Mouse (Mus musculus) lung, adult 2 months (tissue): ENCODE results near the gene Grk1. TPM values are rescaled to one million over a fixed set of nuclear protein-coding genes. Genes with fewer than 3 reads are reported as not detected.

Experiments used
- DNase-seq: peaks from one replicate; pipeline ENCODE4 v3.0.0; 2022
- H3K4me1 ChIP-seq: fragments of 200-500 bp; 2 replicates; pipeline ENCODE4 v1.6.1; 2011; ENCODE audit warnings: low read length; ENCODE audit not compliant: control insufficient read depth, insufficient read depth
- H3K4me3 ChIP-seq: fragments of 200-500 bp; replicated peaks from 2 replicates; pipeline ENCODE3; 2011; ENCODE audit warnings: low read depth, mild to moderate bottlenecking, control low read depth, low read length; ENCODE audit errors: extremely low read depth
- CTCF ChIP-seq: fragments of 200-500 bp; IDR thresholded peaks from 2 replicates; pipeline ENCODE4 v1.5.1; 2011; ENCODE audit warnings: mild to moderate bottlenecking, low read length, control low read depth; ENCODE audit not compliant: insufficient read depth
- POLR2A ChIP-seq: fragments of 200-500 bp; IDR thresholded peaks from 2 replicates; pipeline ENCODE4 v1.6.1; 2011; ENCODE audit warnings: low read depth, mild to moderate bottlenecking, control low read depth, low read length, borderline replicate concordance; ENCODE audit errors: extremely low read depth
- WGBS: fragments of 180-500 bp; shearing (Covaris S2); methylation state at CpG from one replicate; pipeline ENCODE4 v1.1.7; 2018; 5-methylcytosine and 5-hydroxymethylcytosine counted together
- polyA plus RNA-seq: library from polyadenylated mRNA; depleted of rRNA; stranded (reverse); fragments of >200 nt; gene quantifications from 2 replicates; pipeline ENCODE4 v1.2.3, GENCODE M21; 2012

Gene Grk1
- polyA plus RNA-seq, 1 experiment, result not detected

GRCm38 (mm10) chr8:13427351-13427750 is 22.5 kb downstream of the Grk1 start:
- TF ChIP-seq CTCF (no peak), POLR2A (no peak)
- Histone ChIP-seq H3K4me3 (no peak overlapping the region), H3K4me1 (peaks cover 2% of the 10 kb centered on the region; the same call in 1 of the 2 replicates)
- 37% methylated on average over 6 of the region's 6 CpGs for WGBS
- DNase-seq, result no peak

GRCm38 (mm10) chr8:13428156-13428555 is 23.3 kb downstream of the Grk1 start:
- WGBS, result 61% methylated on average over 9 of the region's 9 CpGs
- no peak for DNase-seq
- TF ChIP-seq POLR2A (no peak), CTCF (no peak)
- Histone ChIP-seq H3K4me1 (peaks cover 2% of the 10 kb centered on the region; the same call in 1 of the 2 replicates), H3K4me3 (no peak overlapping the region)

GRCm38 (mm10) chr8:13430412-13430811 is 25.5 kb downstream of the Grk1 start:
- WGBS, result 55% methylated on average over 7 of the region's 7 CpGs
- Histone ChIP-seq H3K4me3 (no peak overlapping the region), H3K4me1 (peaks cover 2% of the 10 kb centered on the region; the same call in 1 of the 2 replicates)
- no peak for TF ChIP-seq CTCF
- no peak for DNase-seq

- H3K4me3 ChIP-seq, result no peak overlapping the region
- peaks cover 2% of the 10 kb centered on the region; the same call in 1 of the 2 replicates for H3K4me1 ChIP-seq
- TF ChIP-seq POLR2A, result no peak
- TF ChIP-seq CTCF, result no peak
- DNase-seq, result no peak
Observed at GRCm38 (mm10) chr8:13430866-13431265, 26.0 kb downstream of the Grk1 start.

GRCm38 (mm10) chr8:13433130-13433529 is 28.2 kb downstream of the Grk1 start:
- no peak for DNase-seq
- no peak for TF ChIP-seq POLR2A
- TF ChIP-seq CTCF, result no peak
- Histone ChIP-seq H3K4me3 (no peak overlapping the region), H3K4me1 (peaks cover 2% of the 10 kb centered on the region; the same call in 1 of the 2 replicates)
- 45% methylated on average over 5 of the region's 5 CpGs for WGBS

GRCm38 (mm10) chr8:13434889-13435288 is 30.0 kb downstream of the Grk1 start, which contains the start of gene Tmem255b:
Tmem255b (plus strand) TSS chr8:13435189.
- no peak within 1 kb of the TSS for H3K4me3 ChIP-seq

GRCm38 (mm10) chr8:13436052-13436451 is 31.2 kb downstream of the Grk1 start:
- Histone ChIP-seq H3K4me1 (no peaks in the 10 kb centered on the region), H3K4me3 (no peak overlapping the region)
- DNase-seq, result no peak
- TF ChIP-seq CTCF (no peak), POLR2A (no peak)
- WGBS, result 9% methylated on average over 8 of the region's 8 CpGs

More at GRCm38 (mm10) chr8:13434889-13435288, 30.0 kb downstream of the Grk1 start, which contains the start of gene Tmem255b:
- 37% methylated on average over 10 of the region's 10 CpGs for WGBS
- no peak for TF ChIP-seq POLR2A
- no peak for TF ChIP-seq CTCF
- H3K4me1 ChIP-seq, result peaks cover 2% of the 10 kb centered on the region; the same call in 1 of the 2 replicates
- DNase-seq, result no peak

- no peaks in the 10 kb centered on the region for H3K4me1 ChIP-seq
- TF ChIP-seq POLR2A (no peak), CTCF (no peak)
- H3K4me3 ChIP-seq, result no peak overlapping the region
- DNase-seq, result no peak
- WGBS, result 84% methylated on average over 2 of the region's 2 CpGs
Observed at GRCm38 (mm10) chr8:13437531-13437930, 32.6 kb downstream of the Grk1 start.

GRCm38 (mm10) chr8:13442152-13442551 is 37.3 kb downstream of the Grk1 start:
- no peak overlapping the region for H3K4me3 ChIP-seq
- TF ChIP-seq CTCF (no peak), POLR2A (no peak)
- 82% methylated on average over 2 of the region's 2 CpGs for WGBS
- H3K4me1 ChIP-seq, result no peaks in the 10 kb centered on the region
- DNase-seq, result no peak

GRCm38 (mm10) chr8:13446456-13446855 is 41.6 kb downstream of the Grk1 start:
- no peak overlapping the region for H3K4me3 ChIP-seq
- H3K4me1 ChIP-seq, result no peaks in the 10 kb centered on the region
- WGBS, result 80% methylated on average over 6 of the region's 6 CpGs
- no peak for TF ChIP-seq POLR2A
- no peak for TF ChIP-seq CTCF
- DNase-seq, result no peak
